Mouse (Mus musculus) gastrocnemius, postnatal 10 days (tissue): ENCODE results near the gene Dnajc28. TPM values are rescaled to one million over a fixed set of nuclear protein-coding genes. Genes with fewer than 3 reads are reported as not detected.
"Not testable (repeated sequence)": the region's sequence is repeated elsewhere in the genome, so short reads cannot be mapped to it uniquely, and the experiment has no call there.

ENCODE experiments used
- DNase-seq: peaks from one replicate; pipeline ENCODE4 v3.0.0; 2021; ENCODE audit warnings: mixed read lengths
- long read RNA-seq, 2 experiments: library from polyadenylated mRNA; stranded (forward); transcript quantifications; one replicate each; pipeline ENCODE4 v2.0.0; 2021
- total RNA-seq, 2 experiments: library from RNA; stranded (reverse); gene quantifications; 2 replicates each; pipeline ENCODE4 v1.2.3; 2021

Gene Dnajc28
- 1 to 10 TPM; 4.8 to 5.3 TPM for total RNA-seq
- long read RNA-seq, experiment 1, partial matches to known transcripts = 1 of 5 reads
- long read RNA-seq, experiment 1, other reads (novel, unspliced or antisense) = 1 of 5 reads
- long read RNA-seq, experiment 2, transcript Dnajc28-201 (2 exons, 3,368 nt) = major isoform, 6 of 7 reads
- long read RNA-seq, experiment 2, partial matches to known transcripts = 0 of 7 reads
- long read RNA-seq, experiment 2, other reads (novel, unspliced or antisense) = 0 of 7 reads

GRCm38 (mm10) chr16:91618511-91619501, at the start of gene Dnajc28:
TSS of gene Dnajc28 (minus strand) at chr16:91619026.
- DNase-seq = peak; percentile 59

- DNase-seq = no peak
These were observed 45.0 kb upstream of the Dnajc28 start for GRCm38 (mm10) chr16:91663795-91664194.

GRCm38 (mm10) chr16:91662336-91662735, 43.5 kb upstream of the Dnajc28 start:
- DNase-seq = no peak

GRCm38 (mm10) chr16:91661397-91661796, 42.6 kb upstream of the Dnajc28 start:
- no peak for DNase-seq

- no peak for DNase-seq
These were observed 41.0 kb upstream of the Dnajc28 start for GRCm38 (mm10) chr16:91659798-91660197.

GRCm38 (mm10) chr16:91658471-91658870, 39.6 kb upstream of the Dnajc28 start:
- no peak for DNase-seq

- DNase-seq = no peak
These were observed 38.5 kb upstream of the Dnajc28 start for GRCm38 (mm10) chr16:91657285-91657684.

GRCm38 (mm10) chr16:91655285-91655684, 36.5 kb upstream of the Dnajc28 start:
- no peak for DNase-seq

GRCm38 (mm10) chr16:91652191-91652590, 33.4 kb upstream of the Dnajc28 start:
- no peak for DNase-seq

- DNase-seq = no peak
These were observed 31.0 kb upstream of the Dnajc28 start for GRCm38 (mm10) chr16:91649781-91650180.

GRCm38 (mm10) chr16:91649246-91649645, 30.4 kb upstream of the Dnajc28 start:
- no peak for DNase-seq

- DNase-seq = peak; percentile 86
These were observed 29.4 kb upstream of the Dnajc28 start for GRCm38 (mm10) chr16:91648220-91648550.

- peak; percentile 90 for DNase-seq
These were observed 28.8 kb upstream of the Dnajc28 start, which contains the start of gene Son for GRCm38 (mm10) chr16:91647461-91648219. TSS of gene Son (plus strand) at chr16:91647506.

- peak; percentile 94 for DNase-seq
These were observed 28.0 kb upstream of the Dnajc28 start, which contains the start of gene Gart for GRCm38 (mm10) chr16:91646681-91647419. TSS of gene Gart (minus strand) at chr16:91646952.

- no peak for DNase-seq
These were observed 27.3 kb upstream of the Dnajc28 start for GRCm38 (mm10) chr16:91645995-91646602.

GRCm38 (mm10) chr16:91645420-91645819, 26.6 kb upstream of the Dnajc28 start:
- not testable (repeated sequence) for DNase-seq

GRCm38 (mm10) chr16:91644901-91645300, 26.1 kb upstream of the Dnajc28 start:
- DNase-seq = no peak

- DNase-seq = no peak
These were observed 21.3 kb upstream of the Dnajc28 start for GRCm38 (mm10) chr16:91640171-91640570.

GRCm38 (mm10) chr16:91639636-91640035, 20.8 kb upstream of the Dnajc28 start:
- DNase-seq = no peak

- no peak for DNase-seq
These were observed 20.3 kb upstream of the Dnajc28 start for GRCm38 (mm10) chr16:91639161-91639560.

- DNase-seq = no peak
These were observed 14.8 kb upstream of the Dnajc28 start for GRCm38 (mm10) chr16:91633641-91634040.
